Mouse (Mus musculus): Measurements from ENCODE around the gene Dtx4.

The Dtx4 gene

GRCm38 (mm10) chr19:12493453-12494186 is 7.6 kb downstream of the Dtx4 start:
- no peak for DNase-seq (ENCODE audit: low spot score)

GRCm38 (mm10) chr19:12491636-12492035 is 9.6 kb downstream of the Dtx4 start:
- DNase-seq (ENCODE audit: low spot score) = no peak

- DNase-seq (ENCODE audit: low spot score) = no peak
Measured at GRCm38 (mm10) chr19:12489675-12490570, 11.3 kb downstream of the Dtx4 start.

GRCm38 (mm10) chr19:12488969-12489674 is 12.1 kb downstream of the Dtx4 start:
- DNase-seq (ENCODE audit: low spot score) = no peak

GRCm38 (mm10) chr19:12488205-12488966 is 12.9 kb downstream of the Dtx4 start:
- no peak for DNase-seq (ENCODE audit: low spot score)

- no peak for DNase-seq (ENCODE audit: low spot score)
Measured at GRCm38 (mm10) chr19:12487511-12488204, 13.6 kb downstream of the Dtx4 start.

- no peak for DNase-seq (ENCODE audit: low spot score)
Measured at GRCm38 (mm10) chr19:12486875-12487274, 14.4 kb downstream of the Dtx4 start.

GRCm38 (mm10) chr19:12485631-12486030 is 15.6 kb downstream of the Dtx4 start:
- DNase-seq (ENCODE audit: low spot score) = no peak

GRCm38 (mm10) chr19:12485223-12485622 is 16.0 kb downstream of the Dtx4 start:
- DNase-seq (ENCODE audit: low spot score) = no peak

GRCm38 (mm10) chr19:12484210-12484609 is 17.0 kb downstream of the Dtx4 start:
- DNase-seq (ENCODE audit: low spot score) = no peak

GRCm38 (mm10) chr19:12483782-12484181 is 17.5 kb downstream of the Dtx4 start:
- DNase-seq (ENCODE audit: low spot score) = no peak

- DNase-seq (ENCODE audit: low spot score) = no peak
Measured at GRCm38 (mm10) chr19:12478369-12478768, 22.9 kb downstream of the Dtx4 start.

- DNase-seq (ENCODE audit: low spot score) = no peak
Measured at GRCm38 (mm10) chr19:12476721-12477270, 24.5 kb downstream of the Dtx4 start.

- DNase-seq (ENCODE audit: low spot score) = peak; percentile 71
Measured at GRCm38 (mm10) chr19:12475380-12476250, 25.6 kb downstream of the Dtx4 start.

- DNase-seq (ENCODE audit: low spot score) = no peak
Measured at GRCm38 (mm10) chr19:12473951-12474350, 27.3 kb downstream of the Dtx4 start.

GRCm38 (mm10) chr19:12473201-12473641 is 28.0 kb downstream of the Dtx4 start:
- no peak for DNase-seq (ENCODE audit: low spot score)

- DNase-seq (ENCODE audit: low spot score) = no peak
Measured at GRCm38 (mm10) chr19:12472381-12472976, 28.8 kb downstream of the Dtx4 start.

GRCm38 (mm10) chr19:12471866-12472265 is 29.4 kb downstream of the Dtx4 start:
- no peak for DNase-seq (ENCODE audit: low spot score)

- DNase-seq (ENCODE audit: low spot score) = no peak
Measured at GRCm38 (mm10) chr19:12467436-12467835, 33.8 kb downstream of the Dtx4 start.

Data from layer of hippocampus, adult 9-10 months (tissue).